Mouse (Mus musculus) megakaryocyte-erythroid progenitor cell, adult 5 weeks (primary cell): ENCODE data around the gene Olfr1434. TPM values are rescaled to one million over a fixed set of nuclear protein-coding genes. Genes with fewer than 3 reads are reported as not detected.

ENCODE experiments used
- polyA plus RNA-seq: library from polyadenylated mRNA; stranded (reverse); fragments of >175 nt; gene quantifications from 2 replicates; pipeline ENCODE4 v1.2.3, GENCODE M21; 2012

Gene Olfr1434
- polyA plus RNA-seq: not detected in 2 replicates

GRCm38 (mm10) chr19:12279554-12279953, at the start of gene Olfr1434:
Olfr1434 (plus strand) TSS chr19:12279854.

GRCm38 (mm10) chr19:12232496-12232895, 47.2 kb upstream of the Olfr1434 start, which contains the start of gene Olfr1432:
Olfr1432 (minus strand) TSS chr19:12232596.

GRCm38 (mm10) chr19:12241559-12241958, 38.1 kb upstream of the Olfr1434 start, which contains the start of gene Olfr262:
Olfr262 (minus strand) TSS chr19:12241659.

GRCm38 (mm10) chr19:12260732-12261131, 18.9 kb upstream of the Olfr1434 start, which contains the start of gene Olfr235:
Olfr235 (plus strand) TSS chr19:12261032.

GRCm38 (mm10) chr19:12299030-12299429, 19.4 kb downstream of the Olfr1434 start, which contains the start of gene Olfr1436:
Olfr1436 (minus strand) TSS chr19:12299130.

DNA sequence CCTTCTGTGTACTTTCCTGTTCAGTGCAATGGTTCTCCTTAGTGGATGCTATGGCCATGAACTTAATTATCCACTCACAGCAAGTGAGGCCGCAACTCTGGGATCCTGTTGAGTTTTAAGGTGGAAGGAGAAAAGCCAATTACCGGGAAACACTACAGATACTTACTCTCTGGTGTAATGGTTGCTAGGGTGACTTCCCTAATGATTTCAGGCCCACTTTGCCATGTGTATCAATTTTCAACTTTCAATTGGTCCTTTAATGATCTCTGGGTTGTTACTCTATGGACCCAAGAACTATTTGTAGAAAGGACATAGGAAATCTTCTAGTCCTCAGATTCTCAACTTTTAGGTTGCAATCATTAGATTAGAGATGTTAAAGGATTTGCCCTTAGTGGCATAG, 45.3 kb downstream of the Olfr1434 start, which contains the start of gene Olfr1437:
Gene Olfr1437, minus strand, starts transcription at position 101 of the 400 bp plus-strand sequence.

Other genes with a start within 250 kb of the Olfr1434 start
- not detected in 2 replicates for gene Olfr1423, start 238.5 kb upstream of the Olfr1434 start, polyA plus RNA-seq
- gene Olfr1424, start 217.2 kb upstream of the Olfr1434 start, polyA plus RNA-seq: not detected in 2 replicates
- gene Olfr1425, start 202.1 kb upstream of the Olfr1434 start, polyA plus RNA-seq: not detected in 2 replicates
- not detected in 2 replicates for gene Olfr1426, start 187.8 kb upstream of the Olfr1434 start, polyA plus RNA-seq
- 0.03 TPM in 1 of 2 replicates, not detected in the other for gene Olfr1427, start 176.5 kb upstream of the Olfr1434 start, polyA plus RNA-seq
- gene Olfr1428, start 164.0 kb upstream of the Olfr1434 start, polyA plus RNA-seq: not detected in 2 replicates
- gene Olfr76, start 156.7 kb upstream of the Olfr1434 start, polyA plus RNA-seq: not detected in 2 replicates
- gene Olfr1555-ps1, start 109.7 kb upstream of the Olfr1434 start, polyA plus RNA-seq: not detected in 2 replicates
- not detected in 2 replicates for gene Olfr1431, start 79.2 kb upstream of the Olfr1434 start, polyA plus RNA-seq
- not detected in 2 replicates for gene Olfr1432, start 47.3 kb upstream of the Olfr1434 start, polyA plus RNA-seq
- gene Olfr262, start 38.2 kb upstream of the Olfr1434 start, polyA plus RNA-seq: not detected in 2 replicates
- not detected in 2 replicates for gene Olfr235, start 18.8 kb upstream of the Olfr1434 start, polyA plus RNA-seq
- not detected in 2 replicates for gene Olfr1436, start 19.3 kb downstream of the Olfr1434 start, polyA plus RNA-seq
- gene Olfr1437, start 45.2 kb downstream of the Olfr1434 start, polyA plus RNA-seq: not detected in 2 replicates
- not detected in 2 replicates for gene Olfr1438-ps1, start 56.1 kb downstream of the Olfr1434 start, polyA plus RNA-seq
- not detected in 2 replicates for gene Olfr1440, start 107.4 kb downstream of the Olfr1434 start, polyA plus RNA-seq
- gene Olfr1441, start 137.6 kb downstream of the Olfr1434 start, polyA plus RNA-seq: not detected in 2 replicates
- not detected in 2 replicates for gene Pfpl, start 148.1 kb downstream of the Olfr1434 start, polyA plus RNA-seq
- 5.2 and 9.2 TPM in 2 replicates for gene Mpeg1, start 180.9 kb downstream of the Olfr1434 start, polyA plus RNA-seq
- gene Dtx4, start 221.6 kb downstream of the Olfr1434 start, polyA plus RNA-seq: 9.8 and 14.3 TPM in 2 replicates